Mouse (Mus musculus) heart, postnatal 0 days (tissue): ENCODE results near the gene Nrn1l. TPM values are rescaled to one million over a fixed set of nuclear protein-coding genes. Genes with fewer than 3 reads are reported as not detected.

ENCODE experiments used
- ATAC-seq: fragments of 200-750 bp; cut with Nextera tagmentation; 2 replicates; pipeline ENCODE4 v1.8.0; 2017; ENCODE audit warnings: low read depth, moderate number of reproducible peaks, moderate library complexity; ENCODE audit not compliant: insufficient read depth
- DNase-seq: peaks from one replicate; pipeline ENCODE4 v3.0.0-alpha.2; 2016; ENCODE audit warnings: low spot score
- H3K27ac ChIP-seq: fragments of 300-500 bp; sonication (generic); 2 replicates; pipeline ENCODE4 v1.5.1; 2014; ENCODE audit warnings: low read depth, mild to moderate bottlenecking
- H3K27me3 ChIP-seq: fragments of 300-500 bp; sonication (generic); 2 replicates; pipeline ENCODE4 v1.6.1; 2014; ENCODE audit warnings: low read length, mixed read lengths; ENCODE audit not compliant: control insufficient read depth, insufficient read depth
- H3K36me3 ChIP-seq: fragments of 300-500 bp; sonication (generic); replicated peaks from 2 replicates; pipeline ENCODE4 v1.6.1; 2014; ENCODE audit warnings: low read length, mixed read lengths; ENCODE audit not compliant: control insufficient read depth, insufficient read depth
- H3K4me1 ChIP-seq: fragments of 300-500 bp; sonication (generic); 2 replicates; pipeline ENCODE4 v1.6.1; 2014; ENCODE audit warnings: antibody characterized with exemption; ENCODE audit not compliant: control insufficient read depth, insufficient read depth
- H3K4me2 ChIP-seq: fragments of 300-500 bp; sonication (generic); 2 replicates; pipeline ENCODE4 v1.6.1; 2014; ENCODE audit warnings: low read depth, mild to moderate bottlenecking, low read length, moderate library complexity
- H3K4me3 ChIP-seq: fragments of 300-500 bp; sonication (generic); 2 replicates; pipeline ENCODE4 v1.5.1; 2014; ENCODE audit warnings: low read depth, low read length
- H3K9ac ChIP-seq: fragments of 300-500 bp; sonication (generic); replicated peaks from 2 replicates; pipeline ENCODE4 v1.6.1; 2014; ENCODE audit warnings: low read depth, low read length, mixed read lengths
- H3K9me3 ChIP-seq: fragments of 300-500 bp; sonication (generic); replicated peaks from 2 replicates; pipeline ENCODE4 v1.6.1; 2016; ENCODE audit warnings: low read length; ENCODE audit not compliant: control insufficient read depth
- CTCF ChIP-seq: IDR thresholded peaks from 2 replicates; pipeline ENCODE4 v1.5.1; 2016; ENCODE audit warnings: antibody characterized with exemption, control low read depth, low read depth
- EP300 ChIP-seq: IDR thresholded peaks from 2 replicates; pipeline ENCODE4 v1.6.1; 2016; ENCODE audit warnings: antibody characterized with exemption, low read depth
- WGBS: fragments of 180-500 bp; shearing (Covaris S2); extraction: QIAGEN DNeasy Blood & Tissue Kit; methylation state at CpG from one replicate; pipeline ENCODE4 v1.1.7; 2014; 5-methylcytosine and 5-hydroxymethylcytosine counted together
- polyA plus RNA-seq: library from polyadenylated mRNA; unstranded; fragments of >200 nt; fragmentation: Nextera tagmentation; extraction: Ambion mirVana; gene quantifications from 2 replicates; pipeline ENCODE4 v1.2.1, GENCODE M21; 2015
- total RNA-seq: library from RNA; depleted of rRNA; stranded (reverse); fragments of >200 nt; gene quantifications from 2 replicates; pipeline ENCODE4 v1.2.3, GENCODE M21; 2014; ENCODE audit warnings: low replicate concordance; rRNA removed

The Nrn1l gene
- total and polyA plus RNA-seq, 2 experiments from 2014 or later, result 0.94 TPM; not detected in 1

- TF ChIP-seq EP300 (no peak), CTCF (no peak)
- no peak overlapping the region for H3K4me2 ChIP-seq
- 95% methylated on average over 5 of the region's 5 CpGs for WGBS
- no peaks in the 10 kb centered on the region for H3K27me3 ChIP-seq
- no peak overlapping the region for H3K9ac ChIP-seq
- H3K9me3 ChIP-seq, result no peaks in the 10 kb centered on the region
- no peak for DNase-seq
- ATAC-seq, result no peak
- H3K4me1 ChIP-seq, result 0 out of 2 replicates have a peak, but pooled peaks cover 6% of the 10 kb centered on the region
- peaks cover 53% of the 10 kb centered on the region for H3K36me3 ChIP-seq
- no peak overlapping the region for H3K27ac ChIP-seq
- H3K4me3 ChIP-seq, result no peak overlapping the region
These were observed 49.2 kb downstream of the Nrn1l start for GRCm38 (mm10) chr8:105942542-105942941.

- TF ChIP-seq EP300 (no peak), CTCF (no peak)
- peaks cover 60% of the 10 kb centered on the region for H3K36me3 ChIP-seq
- H3K4me2 ChIP-seq, result no peak within 1 kb of the TSS
- WGBS, result 76% methylated on average over 8 of the region's 8 CpGs
- H3K9ac ChIP-seq, result no peak within 1 kb of the TSS
- no peaks in the 10 kb centered on the region for H3K9me3 ChIP-seq
- no peak within 1 kb of the TSS for H3K4me3 ChIP-seq
- H3K27ac ChIP-seq, result no peak within 1 kb of the TSS
- ATAC-seq (no peak), DNase-seq (no peak)
- 0 out of 2 replicates have a peak, but pooled peaks cover 4% of the 10 kb centered on the region for H3K4me1 ChIP-seq
- no peaks in the 10 kb centered on the region for H3K27me3 ChIP-seq
These were observed 50.0 kb downstream of the Nrn1l start, which contains the start of gene Lcat for GRCm38 (mm10) chr8:105943321-105943739. Gene Lcat, minus strand, starts transcription at chr8:105943382.

Other genes with a start within 250 kb of the Nrn1l start
- gene Carmil2, start 207.3 kb upstream of the Nrn1l start, total RNA-seq, result 1.3 and 1.4 TPM in 2 replicates
- gene Carmil2, start 207.3 kb upstream of the Nrn1l start, polyA plus RNA-seq, result 0.05 and 0.10 TPM in 2 replicates
- 8.7 and 12.8 TPM in 2 replicates for gene Acd, start 192.5 kb upstream of the Nrn1l start, total RNA-seq
- 29.1 and 32.1 TPM in 2 replicates for gene Acd, start 192.5 kb upstream of the Nrn1l start, polyA plus RNA-seq
- gene Pard6a, start 192.4 kb upstream of the Nrn1l start, total RNA-seq, result 14.0 and 15.5 TPM in 2 replicates
- gene Pard6a, start 192.4 kb upstream of the Nrn1l start, polyA plus RNA-seq, result 16.7 and 18.5 TPM in 2 replicates
- not detected in 2 replicates for gene 4933405L10Rik, start 185.9 kb upstream of the Nrn1l start, total RNA-seq
- not detected in 2 replicates for gene 4933405L10Rik, start 185.9 kb upstream of the Nrn1l start, polyA plus RNA-seq
- 1.1 and 11.1 TPM in 2 replicates for gene Enkd1, start 185.4 kb upstream of the Nrn1l start, total RNA-seq
- 4.0 and 5.9 TPM in 2 replicates for gene Enkd1, start 185.4 kb upstream of the Nrn1l start, polyA plus RNA-seq
- 2.4 and 5.8 TPM in 2 replicates for gene Gfod2, start 134.9 kb upstream of the Nrn1l start, total RNA-seq
- 6.5 and 6.6 TPM in 2 replicates for gene Gfod2, start 134.9 kb upstream of the Nrn1l start, polyA plus RNA-seq
- 8.7 and 10.5 TPM in 2 replicates for gene Ranbp10, start 66.2 kb upstream of the Nrn1l start, total RNA-seq
- 6.1 and 6.7 TPM in 2 replicates for gene Ranbp10, start 66.2 kb upstream of the Nrn1l start, polyA plus RNA-seq
- gene Tsnaxip1, start 65.8 kb upstream of the Nrn1l start, total RNA-seq, result not detected in 2 replicates
- 0.30 TPM in 1 of 2 replicates, not detected in the other for gene Tsnaxip1, start 65.8 kb upstream of the Nrn1l start, polyA plus RNA-seq
- 28.3 and 32.2 TPM in 2 replicates for gene Cenpt, start 40.3 kb upstream of the Nrn1l start, total RNA-seq
- 11.5 and 12.9 TPM in 2 replicates for gene Cenpt, start 40.3 kb upstream of the Nrn1l start, polyA plus RNA-seq
- gene Thap11, start 38.4 kb upstream of the Nrn1l start, total RNA-seq, result 59.5 and 81.1 TPM in 2 replicates
- gene Thap11, start 38.4 kb upstream of the Nrn1l start, polyA plus RNA-seq, result 35.5 and 36.6 TPM in 2 replicates
- gene Nutf2, start 33.0 kb upstream of the Nrn1l start, total RNA-seq, result 19.4 and 38.0 TPM in 2 replicates
- gene Nutf2, start 33.0 kb upstream of the Nrn1l start, polyA plus RNA-seq, result 135 and 147 TPM in 2 replicates
- 44.3 and 44.9 TPM in 2 replicates for gene Edc4, start 12.7 kb upstream of the Nrn1l start, total RNA-seq
- gene Edc4, start 12.7 kb upstream of the Nrn1l start, polyA plus RNA-seq, result 15.1 and 18.1 TPM in 2 replicates
- 44.2 and 52.4 TPM in 2 replicates for gene Pskh1, start 6.9 kb downstream of the Nrn1l start, total RNA-seq
- 15.4 and 15.6 TPM in 2 replicates for gene Pskh1, start 6.9 kb downstream of the Nrn1l start, polyA plus RNA-seq
- gene Ctrl, start 40.3 kb downstream of the Nrn1l start, total RNA-seq, result not detected in 2 replicates
- 0.31 and 0.38 TPM in 2 replicates for gene Ctrl, start 40.3 kb downstream of the Nrn1l start, polyA plus RNA-seq
- gene Psmb10, start 44.9 kb downstream of the Nrn1l start, total RNA-seq, result 77.8 and 87.4 TPM in 2 replicates
- gene Psmb10, start 44.9 kb downstream of the Nrn1l start, polyA plus RNA-seq, result 95.3 and 101 TPM in 2 replicates
- 0.93 TPM in 1 of 2 replicates, not detected in the other for gene Lcat, start 49.8 kb downstream of the Nrn1l start, total RNA-seq
- gene Lcat, start 49.8 kb downstream of the Nrn1l start, polyA plus RNA-seq, result 0.51 and 0.56 TPM in 2 replicates
- gene Slc12a4, start 72.5 kb downstream of the Nrn1l start, total RNA-seq, result 36.7 and 40.7 TPM in 2 replicates
- 32.8 and 34.9 TPM in 2 replicates for gene Slc12a4, start 72.5 kb downstream of the Nrn1l start, polyA plus RNA-seq
- gene Dpep3, start 85.9 kb downstream of the Nrn1l start, total RNA-seq, result not detected in 2 replicates
- not detected in 2 replicates for gene Dpep3, start 85.9 kb downstream of the Nrn1l start, polyA plus RNA-seq
- 8.5 and 9.8 TPM in 2 replicates for gene Dus2, start 97.8 kb downstream of the Nrn1l start, total RNA-seq
- 8.6 and 9.0 TPM in 2 replicates for gene Dus2, start 97.8 kb downstream of the Nrn1l start, polyA plus RNA-seq
- gene Dpep2nb, start 112.4 kb downstream of the Nrn1l start, total RNA-seq, result not detected in 2 replicates
- 0.20 and 0.21 TPM in 2 replicates for gene Dpep2nb, start 112.4 kb downstream of the Nrn1l start, polyA plus RNA-seq
- 25.8 and 35.4 TPM in 2 replicates for gene Ddx28, start 118.3 kb downstream of the Nrn1l start, total RNA-seq
- gene Ddx28, start 118.3 kb downstream of the Nrn1l start, polyA plus RNA-seq, result 10.9 TPM in 2 replicates
- gene Nfatc3, start 165.3 kb downstream of the Nrn1l start, total RNA-seq, result 26.6 and 28.3 TPM in 2 replicates
- 2.0 and 2.4 TPM in 2 replicates for gene Nfatc3, start 165.3 kb downstream of the Nrn1l start, polyA plus RNA-seq
- 9.8 and 10.6 TPM in 2 replicates for gene Esrp2, start 243.4 kb downstream of the Nrn1l start, total RNA-seq
- 0.27 and 0.31 TPM in 2 replicates for gene Esrp2, start 243.4 kb downstream of the Nrn1l start, polyA plus RNA-seq